Mouse (Mus musculus): ENCODE measurements around the gene Tmem132d. TPM values are rescaled to one million over a fixed set of nuclear protein-coding genes. Genes with fewer than 3 reads are reported as not detected.

Tmem132d gene
- polyA plus RNA-seq, 1 experiment = not detected

DNA sequence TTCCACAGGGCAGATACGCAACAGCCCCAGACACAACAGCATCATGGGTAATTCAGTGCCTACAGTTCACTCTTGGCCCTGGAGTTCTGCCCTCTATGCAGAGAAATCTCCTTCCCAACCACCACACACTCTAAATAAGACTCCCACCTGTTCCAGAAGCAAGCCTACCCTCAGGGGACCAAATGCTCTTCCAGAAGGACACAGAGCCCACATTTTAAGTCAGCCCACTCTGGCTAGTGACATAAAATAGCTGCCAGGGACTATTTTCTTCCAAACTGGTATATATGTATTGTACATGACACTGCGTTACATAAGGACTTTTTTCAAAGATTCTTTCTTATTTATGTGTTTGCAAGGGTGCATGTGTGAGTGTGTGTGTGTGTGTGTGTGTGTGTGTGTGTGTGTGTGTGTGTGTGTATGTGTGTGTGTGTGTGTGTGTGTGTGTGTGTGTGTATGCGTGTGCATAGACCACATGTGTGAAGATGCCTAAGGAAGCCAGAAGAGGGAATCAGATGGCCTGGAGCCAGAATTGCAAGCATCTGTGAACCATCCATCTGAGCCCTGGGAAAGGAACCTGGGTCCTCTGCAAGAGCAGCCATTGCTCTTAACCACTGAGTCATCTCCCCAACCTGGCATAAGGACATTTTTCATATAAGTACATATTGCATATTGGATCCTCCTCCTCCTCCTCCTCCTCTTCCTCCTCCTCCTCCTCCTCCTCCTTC, 67.5 kb downstream of the Tmem132d start:
- TF ChIP-seq POLR2A (IDR thresholded peaks at IDR 0.05; ENCODE audit: borderline replicate concordance, low read depth, low read length) (no peak), CTCF (IDR thresholded peaks at IDR 0.05; ENCODE audit: low read depth, low read length) (no peak)
- Histone ChIP-seq H3K4me1 (ENCODE audit: control insufficient read depth, insufficient read depth, low read length) (no peaks in the 10 kb centered on the region), H3K27ac (ENCODE audit: insufficient read depth, low read depth, low read length) (no peak overlapping the region), H3K4me3 (ENCODE audit: insufficient read depth, low read length) (no peak overlapping the region)

DNA sequence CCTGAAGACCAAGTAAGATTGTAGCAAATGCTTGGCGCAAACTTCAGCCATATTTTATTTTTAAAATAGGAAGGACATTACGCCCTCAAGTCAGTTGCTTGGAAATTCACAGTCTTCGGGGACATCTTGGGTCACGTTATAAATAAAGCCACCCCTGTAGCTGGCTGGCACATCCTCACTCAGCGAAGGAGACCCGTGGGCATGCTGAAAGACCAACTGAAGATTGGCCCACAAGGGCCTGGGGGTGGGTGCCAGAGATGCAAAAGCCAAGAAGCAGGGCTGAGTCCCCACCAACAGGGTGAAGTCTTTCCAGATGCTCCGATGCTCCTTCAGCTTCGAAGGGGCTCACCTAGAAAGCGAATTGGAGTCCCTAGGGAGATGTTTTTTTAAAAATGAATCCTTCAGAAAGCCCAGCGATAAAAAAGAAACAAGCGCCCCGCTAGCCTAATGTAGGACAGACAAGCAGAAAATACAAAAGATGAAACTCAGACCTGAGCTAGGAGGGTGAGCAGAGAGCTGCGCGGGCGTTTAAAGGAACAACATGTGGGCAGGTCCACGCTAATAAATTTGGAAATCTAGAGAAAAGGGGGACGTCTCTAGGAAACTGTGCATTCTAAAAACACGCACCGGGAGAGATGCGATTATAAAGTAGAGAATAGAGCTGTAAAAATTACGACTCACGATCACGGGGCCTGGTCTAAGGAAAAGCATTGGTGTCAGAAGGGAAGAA, 71.8 kb downstream of the Tmem132d start:
- no peak overlapping the region for H3K27ac ChIP-seq (ENCODE audit: insufficient read depth, low read depth, low read length)
- no peaks in the 10 kb centered on the region for H3K4me1 ChIP-seq (ENCODE audit: control insufficient read depth, insufficient read depth, low read length)
- H3K4me3 ChIP-seq (ENCODE audit: insufficient read depth, low read length) = no peak overlapping the region
- TF ChIP-seq POLR2A (IDR thresholded peaks at IDR 0.05; ENCODE audit: borderline replicate concordance, low read depth, low read length) = no peak
- no peak for TF ChIP-seq CTCF (IDR thresholded peaks at IDR 0.05; ENCODE audit: low read depth, low read length)

DNA sequence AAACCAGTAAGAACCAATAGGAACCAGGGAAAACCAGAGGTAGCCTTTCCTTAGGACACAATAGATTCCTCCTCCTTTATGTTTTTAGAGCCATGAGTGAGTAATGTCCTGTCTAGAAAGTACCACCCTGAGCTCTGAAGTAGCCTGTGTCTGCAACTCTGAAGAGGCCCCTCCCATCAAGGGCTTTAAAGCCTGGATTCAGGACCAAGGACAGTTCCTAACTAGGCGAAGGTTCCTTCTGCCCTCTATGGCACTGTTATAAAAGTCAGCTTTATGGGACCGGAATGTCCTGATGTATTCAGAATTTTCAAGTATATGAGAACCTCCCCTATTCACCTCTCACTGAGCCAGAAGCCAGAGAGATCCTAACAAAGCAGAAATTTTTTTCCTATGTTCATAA, 84.0 kb downstream of the Tmem132d start:
- Histone ChIP-seq H3K27ac (ENCODE audit: insufficient read depth, low read depth, low read length) (no peak overlapping the region), H3K4me3 (ENCODE audit: insufficient read depth, low read length) (no peak overlapping the region), H3K4me1 (ENCODE audit: control insufficient read depth, insufficient read depth, low read length) (no peaks in the 10 kb centered on the region)
- TF ChIP-seq POLR2A (IDR thresholded peaks at IDR 0.05; ENCODE audit: borderline replicate concordance, low read depth, low read length) = no peak
- no peak for TF ChIP-seq CTCF (IDR thresholded peaks at IDR 0.05; ENCODE audit: low read depth, low read length)

DNA sequence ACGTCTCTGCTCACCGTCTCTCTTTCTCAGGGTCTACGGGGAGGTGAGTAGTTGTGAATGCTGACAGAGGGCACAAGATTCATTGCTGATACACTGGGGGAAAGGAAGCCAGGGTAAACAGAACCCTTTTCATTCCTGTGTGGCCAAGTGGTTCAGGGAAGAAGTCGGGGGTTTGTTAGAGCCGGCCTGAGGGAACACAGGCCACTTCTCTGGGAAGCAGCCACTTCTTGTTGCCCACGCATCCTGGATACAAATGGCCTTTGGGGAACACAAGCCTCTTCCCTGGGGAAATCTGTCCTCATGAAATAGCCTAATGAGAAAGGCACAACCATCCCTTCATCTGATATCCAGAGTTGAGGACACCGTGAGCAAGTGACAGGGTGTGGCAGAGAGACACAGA, 96.0 kb downstream of the Tmem132d start:
- H3K4me3 ChIP-seq (ENCODE audit: insufficient read depth, low read length) = no peak overlapping the region
- H3K27ac ChIP-seq (ENCODE audit: insufficient read depth, low read depth, low read length) = no peak overlapping the region
- TF ChIP-seq CTCF (IDR thresholded peaks at IDR 0.05; ENCODE audit: low read depth, low read length) = no peak
- TF ChIP-seq POLR2A (IDR thresholded peaks at IDR 0.05; ENCODE audit: borderline replicate concordance, low read depth, low read length) = no peak
- no peaks in the 10 kb centered on the region for H3K4me1 ChIP-seq (ENCODE audit: control insufficient read depth, insufficient read depth, low read length)

DNA sequence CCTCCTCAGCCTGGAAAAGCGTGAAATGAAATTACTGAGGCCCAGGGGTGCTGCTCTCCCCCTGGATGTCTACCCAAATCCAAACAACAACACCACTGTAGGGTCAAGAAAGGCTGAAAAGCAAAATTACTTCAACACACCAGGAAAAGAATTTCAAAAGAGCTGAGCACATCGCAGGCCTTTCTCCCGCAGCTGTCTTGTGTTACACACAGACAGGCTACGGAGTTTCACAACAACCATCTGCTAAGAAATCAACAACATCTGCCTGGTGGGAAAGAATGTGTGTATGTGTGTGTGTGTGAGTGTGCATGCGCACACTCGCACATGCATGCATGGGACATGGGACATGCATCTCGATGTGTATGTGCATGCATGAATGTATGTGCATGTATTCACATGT, 100.1 kb downstream of the Tmem132d start:
- Histone ChIP-seq H3K27ac (ENCODE audit: insufficient read depth, low read depth, low read length) (no peak overlapping the region), H3K4me3 (ENCODE audit: insufficient read depth, low read length) (no peak overlapping the region), H3K4me1 (ENCODE audit: control insufficient read depth, insufficient read depth, low read length) (no peaks in the 10 kb centered on the region)
- TF ChIP-seq CTCF (IDR thresholded peaks at IDR 0.05; ENCODE audit: low read depth, low read length) = no peak
- TF ChIP-seq POLR2A (IDR thresholded peaks at IDR 0.05; ENCODE audit: borderline replicate concordance, low read depth, low read length) = no peak

DNA sequence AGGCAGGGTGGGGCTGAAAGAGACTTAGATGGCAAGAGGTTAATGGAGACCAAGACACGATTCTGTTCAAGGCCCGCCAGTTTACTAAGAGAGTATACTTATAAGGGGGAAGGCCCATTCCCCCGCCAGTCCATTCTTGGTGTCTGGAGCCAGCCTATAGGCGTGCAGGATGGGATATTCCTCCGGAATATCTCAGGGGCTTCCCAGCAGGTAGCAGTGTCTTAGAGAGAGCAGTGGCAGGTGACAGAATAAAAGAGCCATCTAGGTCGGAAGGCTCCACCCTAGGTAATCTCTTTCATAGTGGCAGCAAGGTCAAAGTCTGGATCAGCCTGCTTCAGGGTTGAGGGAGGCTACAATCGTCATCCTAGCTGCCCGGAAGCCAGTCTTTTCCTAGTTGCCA, 102.5 kb downstream of the Tmem132d start:
- Histone ChIP-seq H3K4me1 (ENCODE audit: control insufficient read depth, insufficient read depth, low read length) (no peaks in the 10 kb centered on the region), H3K4me3 (ENCODE audit: insufficient read depth, low read length) (no peak overlapping the region), H3K27ac (ENCODE audit: insufficient read depth, low read depth, low read length) (no peak overlapping the region)
- TF ChIP-seq POLR2A (IDR thresholded peaks at IDR 0.05; ENCODE audit: borderline replicate concordance, low read depth, low read length) (no peak), CTCF (IDR thresholded peaks at IDR 0.05; ENCODE audit: low read depth, low read length) (no peak)

DNA sequence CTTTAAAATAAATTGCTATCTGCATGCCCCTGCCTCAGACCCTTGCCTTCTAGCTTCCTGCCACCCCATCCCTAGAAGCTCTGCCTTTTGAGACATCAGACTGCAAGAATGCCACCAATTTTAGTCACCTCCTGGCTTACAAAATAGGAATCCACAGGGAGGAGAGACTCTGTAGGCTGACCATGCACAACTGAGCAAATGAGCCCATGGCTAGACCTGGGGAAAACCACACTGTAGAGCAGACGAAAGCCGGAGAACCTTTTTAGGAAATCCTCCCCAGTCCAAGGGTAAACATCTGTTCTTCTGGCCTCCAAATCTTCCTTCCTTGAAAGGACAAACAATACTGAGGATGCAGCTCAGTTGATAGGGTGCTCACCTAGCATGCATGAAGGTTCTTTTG, 130.5 kb downstream of the Tmem132d start:
- TF ChIP-seq POLR2A (IDR thresholded peaks at IDR 0.05; ENCODE audit: borderline replicate concordance, low read depth, low read length) (no peak), CTCF (IDR thresholded peaks at IDR 0.05; ENCODE audit: low read depth, low read length) (no peak)
- H3K4me3 ChIP-seq (ENCODE audit: insufficient read depth, low read length) = no peak overlapping the region
- H3K27ac ChIP-seq (ENCODE audit: insufficient read depth, low read depth, low read length) = no peak overlapping the region
- no peaks in the 10 kb centered on the region for H3K4me1 ChIP-seq (ENCODE audit: control insufficient read depth, insufficient read depth, low read length)

DNA sequence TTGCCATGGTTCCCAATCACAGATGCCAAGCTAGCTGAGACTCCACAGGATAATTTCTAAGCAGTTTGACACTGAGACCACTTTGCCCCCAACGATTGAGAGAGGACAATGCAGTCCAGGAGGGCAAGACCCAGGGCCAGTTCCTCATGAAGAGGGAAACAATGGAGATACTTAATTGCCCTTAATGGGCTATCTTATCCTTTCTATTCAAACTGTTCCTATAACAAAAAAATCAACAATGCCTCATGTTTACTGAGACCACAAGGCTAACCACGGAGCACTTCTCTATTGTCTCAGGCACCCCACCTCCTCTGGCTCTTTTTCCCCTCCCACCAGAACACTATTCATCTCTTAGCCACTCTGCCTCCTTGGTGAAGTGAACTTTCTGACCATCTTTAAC, 141.7 kb downstream of the Tmem132d start:
- no peaks in the 10 kb centered on the region for H3K4me1 ChIP-seq (ENCODE audit: control insufficient read depth, insufficient read depth, low read length)
- no peak overlapping the region for H3K27ac ChIP-seq (ENCODE audit: insufficient read depth, low read depth, low read length)
- TF ChIP-seq POLR2A (IDR thresholded peaks at IDR 0.05; ENCODE audit: borderline replicate concordance, low read depth, low read length) (no peak), CTCF (IDR thresholded peaks at IDR 0.05; ENCODE audit: low read depth, low read length) (no peak)
- no peak overlapping the region for H3K4me3 ChIP-seq (ENCODE audit: insufficient read depth, low read length)

DNA sequence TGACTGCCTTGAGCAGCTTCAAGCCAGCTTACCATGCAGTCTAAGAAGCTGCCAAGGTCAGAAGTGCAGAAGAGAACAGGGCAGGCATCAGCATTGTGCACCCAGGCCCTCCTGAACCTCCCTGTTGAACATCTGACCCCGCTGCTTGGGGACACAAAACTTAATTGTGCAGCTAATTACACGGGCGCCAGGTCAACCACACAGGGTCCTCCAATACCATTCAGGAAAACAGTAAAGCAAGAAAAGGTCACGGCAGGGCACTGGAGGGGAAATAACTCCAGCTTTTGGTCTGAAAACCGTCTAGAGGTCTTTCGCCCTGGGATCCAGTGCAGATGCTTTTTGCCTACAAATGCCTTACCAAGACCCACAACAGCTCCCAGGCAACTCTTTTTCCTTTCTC, 159.6 kb downstream of the Tmem132d start:
- H3K4me1 ChIP-seq (ENCODE audit: control insufficient read depth, insufficient read depth, low read length) = no peaks in the 10 kb centered on the region
- TF ChIP-seq CTCF (IDR thresholded peaks at IDR 0.05; ENCODE audit: low read depth, low read length) (no peak), POLR2A (IDR thresholded peaks at IDR 0.05; ENCODE audit: borderline replicate concordance, low read depth, low read length) (no peak)
- H3K4me3 ChIP-seq (ENCODE audit: insufficient read depth, low read length) = no peak overlapping the region
- no peak overlapping the region for H3K27ac ChIP-seq (ENCODE audit: insufficient read depth, low read depth, low read length)

DNA sequence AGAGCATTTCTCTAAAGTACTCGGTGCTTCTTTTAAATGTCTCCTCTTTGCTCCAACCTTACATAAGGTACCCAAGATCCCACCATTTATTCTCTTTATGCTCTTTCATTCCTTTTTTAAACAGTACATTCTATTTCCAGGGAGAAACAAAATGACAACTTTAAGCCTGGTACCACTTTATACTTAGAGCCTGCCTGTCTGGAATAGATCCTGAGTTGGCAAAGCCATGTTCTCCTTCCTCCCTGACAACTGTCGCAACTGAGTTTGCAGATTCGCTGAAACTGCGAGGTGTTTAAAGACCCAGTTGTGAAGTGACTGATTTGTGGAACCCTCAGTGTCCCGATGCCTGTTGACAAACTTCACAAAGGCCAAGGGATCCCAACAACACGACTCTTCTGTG, 165.5 kb downstream of the Tmem132d start:
- no peak overlapping the region for H3K4me3 ChIP-seq (ENCODE audit: insufficient read depth, low read length)
- TF ChIP-seq POLR2A (IDR thresholded peaks at IDR 0.05; ENCODE audit: borderline replicate concordance, low read depth, low read length) (no peak), CTCF (IDR thresholded peaks at IDR 0.05; ENCODE audit: low read depth, low read length) (no peak)
- H3K4me1 ChIP-seq (ENCODE audit: control insufficient read depth, insufficient read depth, low read length) = no peaks in the 10 kb centered on the region
- no peak overlapping the region for H3K27ac ChIP-seq (ENCODE audit: insufficient read depth, low read depth, low read length)

Data from bone marrow macrophage, adult 2 months (primary cell).